Mouse (Mus musculus): ENCODE measurements at regions not wholly inside any gene's neighbourhood (a gene's known extent, or its start where the extent isn't known, plus 50 kb on each side); places are given as distances from the start of the nearest gene placed in this dataset.
"Not testable (repeated sequence)": the region's sequence is repeated elsewhere in the genome, so short reads cannot be mapped to it uniquely, and the experiment has no call there.

DNA sequence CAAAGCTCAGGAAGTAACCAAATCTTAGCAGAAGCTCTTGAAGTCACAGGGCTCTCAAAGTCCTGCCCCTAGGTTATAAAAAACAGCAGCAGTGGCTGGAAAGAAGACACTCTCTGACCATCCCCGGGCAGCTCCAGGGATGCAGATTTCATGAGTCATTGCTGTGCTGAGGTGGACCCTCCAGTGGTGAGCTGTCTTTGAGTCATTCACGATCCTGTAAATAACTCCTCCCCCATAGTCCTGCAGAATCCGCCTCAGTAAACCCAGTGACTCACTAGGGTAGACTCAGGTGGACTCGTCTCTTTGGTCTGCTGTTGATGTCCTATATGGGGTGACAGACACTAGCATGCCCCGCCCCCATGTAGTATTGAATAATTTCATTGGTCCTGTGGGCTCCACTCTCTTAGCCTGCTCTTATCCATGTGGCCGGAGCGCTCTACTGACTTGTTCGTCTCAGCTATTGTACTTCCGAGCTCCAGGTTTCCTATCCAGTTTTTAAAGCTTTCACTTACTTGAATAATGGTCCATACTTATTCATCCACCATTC lies 164.1 kb upstream of the Hs6st1 start:
- Histone ChIP-seq H3ac (ENCODE audit: control insufficient read depth, insufficient read length, low read depth) (no peak overlapping the region), H3K4me3 (ENCODE audit: insufficient read depth, poor library complexity, severe bottlenecking) (no peak overlapping the region), H3K27me3 (ENCODE audit: control insufficient read depth, insufficient read depth, insufficient read length) (no peaks in the 10 kb centered on the region), H3K79me2 (ENCODE audit: control insufficient read depth, insufficient read depth) (no peaks in the 10 kb centered on the region), H3K79me3 (ENCODE audit: low read depth) (no peaks in the 10 kb centered on the region), H3K36me3 (ENCODE audit: control insufficient read depth, insufficient read depth) (no peaks in the 10 kb centered on the region)
- TF ChIP-seq CEBPB (IDR thresholded peaks at IDR 0.05; ENCODE audit: low read depth) (no peak), CTCF (IDR thresholded peaks at IDR 0.05; ENCODE audit: control insufficient read depth, insufficient read depth, insufficient read length) (no peak), MYOD1 (IDR thresholded peaks at IDR 0.05; ENCODE audit: control insufficient read depth, insufficient read length, low read depth) (no peak), FOSL1 (IDR thresholded peaks at IDR 0.05; ENCODE audit: insufficient read depth, low read length, poor library complexity, severe bottlenecking) (peak; percentile 78)

- TF ChIP-seq MAX (IDR thresholded peaks at IDR 0.05) = no peak
- TF ChIP-seq FOSL1 (IDR thresholded peaks at IDR 0.05; ENCODE audit: insufficient read depth, low read length, poor library complexity, severe bottlenecking) = peak; percentile 8
- peak; percentile 68 for TF ChIP-seq MYOD1 (IDR thresholded peaks at IDR 0.05; ENCODE audit: control insufficient read depth, insufficient read length, low read depth)
- no peak for TF ChIP-seq USF1 (IDR thresholded peaks at IDR 0.05; ENCODE audit: low read depth)
- no peak overlapping the region for H3ac ChIP-seq (ENCODE audit: control insufficient read depth, insufficient read length, low read depth)
- H3K4me3 ChIP-seq (ENCODE audit: insufficient read depth, poor library complexity, severe bottlenecking) = no peak overlapping the region
- H3K27me3 ChIP-seq (ENCODE audit: control insufficient read depth, insufficient read depth, insufficient read length) = no peaks in the 10 kb centered on the region
- no peaks in the 10 kb centered on the region for H3K79me3 ChIP-seq (ENCODE audit: low read depth)
- H3K36me3 ChIP-seq (ENCODE audit: control insufficient read depth, insufficient read depth) = no peaks in the 10 kb centered on the region
- H3K79me2 ChIP-seq (ENCODE audit: control insufficient read depth, insufficient read depth) = no peaks in the 10 kb centered on the region
Observed at GRCm38 (mm10) chr1:35913551-35913950, 154.6 kb upstream of the Hs6st1 start.

- not testable (repeated sequence) for H3K36me3 ChIP-seq (ENCODE audit: control insufficient read depth, insufficient read depth); H3K4me3 ChIP-seq (ENCODE audit: insufficient read depth, poor library complexity, severe bottlenecking); H3K79me2 ChIP-seq (ENCODE audit: control insufficient read depth, insufficient read depth); H3K27me3 ChIP-seq (ENCODE audit: control insufficient read depth, insufficient read depth, insufficient read length); H3ac ChIP-seq (ENCODE audit: control insufficient read depth, insufficient read length, low read depth); H3K79me3 ChIP-seq (ENCODE audit: low read depth)
Observed at GRCm38 (mm10) chr1:35914175-35914574, 154.0 kb upstream of the Hs6st1 start.

GRCm38 (mm10) chr1:35915526-35915925 lies 152.7 kb upstream of the Hs6st1 start:
- no peak for TF ChIP-seq USF1 (IDR thresholded peaks at IDR 0.05; ENCODE audit: low read depth)
- TF ChIP-seq CTCF (IDR thresholded peaks at IDR 0.05; ENCODE audit: control insufficient read depth, insufficient read depth, insufficient read length) = no peak
- TF ChIP-seq MYOD1 (IDR thresholded peaks at IDR 0.05; ENCODE audit: control insufficient read depth, insufficient read length, low read depth) = no peak
- TF ChIP-seq MAX (IDR thresholded peaks at IDR 0.05) = no peak
- TF ChIP-seq CEBPB (IDR thresholded peaks at IDR 0.05; ENCODE audit: low read depth) = no peak
- no peak overlapping the region for H3K4me3 ChIP-seq (ENCODE audit: insufficient read depth, poor library complexity, severe bottlenecking)
- H3K36me3 ChIP-seq (ENCODE audit: control insufficient read depth, insufficient read depth) = no peaks in the 10 kb centered on the region
- H3ac ChIP-seq (ENCODE audit: control insufficient read depth, insufficient read length, low read depth) = no peak overlapping the region
- no peaks in the 10 kb centered on the region for H3K79me2 ChIP-seq (ENCODE audit: control insufficient read depth, insufficient read depth)
- H3K79me3 ChIP-seq (ENCODE audit: low read depth) = no peaks in the 10 kb centered on the region
- H3K27me3 ChIP-seq (ENCODE audit: control insufficient read depth, insufficient read depth, insufficient read length) = no peaks in the 10 kb centered on the region

DNA sequence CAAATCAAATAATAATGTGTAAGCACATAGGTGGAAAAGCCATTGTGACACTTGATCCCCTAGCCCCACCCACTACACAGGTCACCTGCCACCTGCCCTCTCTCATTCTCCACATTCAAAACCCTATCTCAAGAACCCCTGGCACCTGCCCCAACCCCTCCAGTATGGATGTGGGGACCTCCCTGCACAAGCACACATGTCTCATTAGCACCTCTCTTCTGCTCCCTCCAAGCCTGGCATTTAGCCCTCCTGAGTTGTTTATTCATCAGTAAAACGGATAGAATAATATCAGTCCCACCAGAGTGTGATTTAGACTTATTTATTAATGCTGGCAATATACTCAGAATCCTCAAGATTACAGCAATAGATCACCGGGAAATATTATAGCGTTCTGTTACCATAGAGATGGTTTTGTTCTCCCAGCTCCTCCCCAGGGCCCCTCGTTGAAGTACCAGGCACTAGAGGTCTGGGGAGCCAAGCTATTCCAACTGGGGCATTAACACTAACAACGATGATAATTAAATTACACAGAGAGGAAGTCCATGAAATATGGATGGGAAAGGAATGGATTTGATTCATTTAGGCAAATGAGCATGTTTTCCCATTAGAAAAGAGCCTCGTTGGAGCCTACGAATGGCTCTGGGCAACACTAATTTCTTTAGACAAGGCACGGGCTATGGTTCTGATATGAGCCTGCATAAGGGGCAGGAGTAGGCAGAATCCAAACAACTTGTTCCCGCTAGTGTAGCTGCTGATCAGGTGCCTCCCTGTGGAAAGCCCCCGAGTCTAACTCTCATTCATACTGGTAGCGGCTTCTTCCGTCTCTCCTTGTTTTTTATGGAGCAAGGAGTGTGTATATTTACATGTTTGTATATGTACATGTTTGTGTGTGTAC lies 148.1 kb upstream of the Hs6st1 start:
- Histone ChIP-seq H3K79me2 (ENCODE audit: control insufficient read depth, insufficient read depth) (no peaks in the 10 kb centered on the region), H3ac (ENCODE audit: control insufficient read depth, insufficient read length, low read depth) (no peak overlapping the region), H3K4me3 (ENCODE audit: insufficient read depth, poor library complexity, severe bottlenecking) (no peak overlapping the region), H3K27me3 (ENCODE audit: control insufficient read depth, insufficient read depth, insufficient read length) (no peaks in the 10 kb centered on the region), H3K36me3 (ENCODE audit: control insufficient read depth, insufficient read depth) (no peaks in the 10 kb centered on the region), H3K79me3 (ENCODE audit: low read depth) (no peaks in the 10 kb centered on the region)
- TF ChIP-seq CEBPB (IDR thresholded peaks at IDR 0.05; ENCODE audit: low read depth) = no peak
- TF ChIP-seq FOSL1 (IDR thresholded peaks at IDR 0.05; ENCODE audit: insufficient read depth, low read length, poor library complexity, severe bottlenecking) = no peak
- TF ChIP-seq MAX (IDR thresholded peaks at IDR 0.05) = no peak

GRCm38 (mm10) chr1:35924796-35925195 lies 143.4 kb upstream of the Hs6st1 start:
- Histone ChIP-seq H3K36me3 (ENCODE audit: control insufficient read depth, insufficient read depth) (no peaks in the 10 kb centered on the region), H3K4me3 (ENCODE audit: insufficient read depth, poor library complexity, severe bottlenecking) (no peak overlapping the region), H3ac (ENCODE audit: control insufficient read depth, insufficient read length, low read depth) (no peak overlapping the region), H3K79me3 (ENCODE audit: low read depth) (no peaks in the 10 kb centered on the region), H3K27me3 (ENCODE audit: control insufficient read depth, insufficient read depth, insufficient read length) (no peaks in the 10 kb centered on the region), H3K79me2 (ENCODE audit: control insufficient read depth, insufficient read depth) (no peaks in the 10 kb centered on the region)
- TF ChIP-seq CTCF (IDR thresholded peaks at IDR 0.05; ENCODE audit: control insufficient read depth, insufficient read depth, insufficient read length) = no peak
- no peak for TF ChIP-seq MAX (IDR thresholded peaks at IDR 0.05)
- TF ChIP-seq MYOD1 (IDR thresholded peaks at IDR 0.05; ENCODE audit: control insufficient read depth, insufficient read length, low read depth) = no peak
- TF ChIP-seq CEBPB (IDR thresholded peaks at IDR 0.05; ENCODE audit: low read depth) = no peak
- TF ChIP-seq MYOG (IDR thresholded peaks at IDR 0.05; ENCODE audit: control insufficient read depth, extremely low read depth, insufficient read length) = no peak
- TF ChIP-seq FOSL1 (IDR thresholded peaks at IDR 0.05; ENCODE audit: insufficient read depth, low read length, poor library complexity, severe bottlenecking) = no peak
- TF ChIP-seq USF1 (IDR thresholded peaks at IDR 0.05; ENCODE audit: low read depth) = no peak

All from C2C12 (cell line).